Mouse (Mus musculus): ENCODE measurements around the gene Cep89.

GRCm38 (mm10) chr7:35423071-35423470, 26.2 kb downstream of the Cep89 start:
- no peak for TF ChIP-seq CEBPB (IDR thresholded peaks at IDR 0.05; ENCODE audit: insufficient read depth, poor library complexity, severe bottlenecking)
- TF ChIP-seq POLR2A (IDR thresholded peaks at IDR 0.05; ENCODE audit: insufficient read length, low read depth) = no peak
- TF ChIP-seq POLR2AphosphoS2 (IDR thresholded peaks at IDR 0.05; ENCODE audit: insufficient read length, low read depth) = no peak

All from myocyte (in vitro differentiated cells).